Mouse (Mus musculus) embryonic fibroblast, embryonic 13.5 days (primary cell): ENCODE data around the gene Scel. TPM values are rescaled to one million over a fixed set of nuclear protein-coding genes. Genes with fewer than 3 reads are reported as not detected.

Experiments used
- H3K27ac ChIP-seq: 2 replicates; pipeline ENCODE4 v1.5.1; 2012; ENCODE audit warnings: low read length, control low read depth, inconsistent platforms; ENCODE audit not compliant: insufficient read depth
- H3K4me1 ChIP-seq: 2 replicates; pipeline ENCODE4 v1.6.1; 2011; ENCODE audit warnings: low read length; ENCODE audit not compliant: control insufficient read depth, insufficient read depth
- H3K4me3 ChIP-seq: 2 replicates; pipeline ENCODE4 v1.5.1; 2011; ENCODE audit warnings: mild to moderate bottlenecking, control low read depth, low read length; ENCODE audit not compliant: insufficient read depth
- CTCF ChIP-seq: IDR thresholded peaks from 2 replicates; pipeline ENCODE4 v1.5.1; 2011; ENCODE audit warnings: mild to moderate bottlenecking, control low read depth, low read length, moderate library complexity, borderline replicate concordance; ENCODE audit not compliant: insufficient read depth
- POLR2A ChIP-seq: IDR thresholded peaks from 2 replicates; pipeline ENCODE4 v1.6.1; 2011; ENCODE audit warnings: low read depth, mild to moderate bottlenecking, control low read depth, low read length, moderate library complexity
- polyA plus RNA-seq: library from polyadenylated mRNA; stranded (reverse); fragments of >200 nt; gene quantifications from 2 replicates; pipeline ENCODE4 v1.2.4, GENCODE M21; 2011; ENCODE audit warnings: low read depth; ENCODE audit not compliant: missing spikeins, insufficient read length

Scel gene
- polyA plus RNA-seq, 1 experiment, result 0.56 TPM

DNA sequence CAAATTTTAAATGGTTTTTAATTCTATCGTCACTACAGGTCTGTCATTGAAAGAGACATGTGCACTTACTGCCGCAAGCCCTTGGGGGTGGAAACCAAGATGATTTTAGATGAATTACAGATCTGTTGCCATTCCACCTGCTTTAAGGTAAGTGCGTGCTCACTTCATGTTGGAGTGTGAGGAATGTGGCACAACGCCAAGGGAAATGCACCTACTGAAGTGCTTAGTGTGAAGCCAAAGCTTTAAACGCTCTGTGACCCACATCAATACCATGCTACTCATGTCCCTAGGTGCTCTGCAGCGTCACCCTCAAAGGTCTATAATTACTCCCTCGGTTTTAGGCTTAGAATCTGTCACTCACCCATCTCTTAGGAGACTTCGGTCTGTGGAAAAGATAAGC, 94.9 kb downstream of the Scel start:
- H3K27ac ChIP-seq, result no peak overlapping the region
- H3K4me1 ChIP-seq, result no peaks in the 10 kb centered on the region
- TF ChIP-seq CTCF, result no peak
- no peak for TF ChIP-seq POLR2A
- H3K4me3 ChIP-seq, result no peak overlapping the region

DNA sequence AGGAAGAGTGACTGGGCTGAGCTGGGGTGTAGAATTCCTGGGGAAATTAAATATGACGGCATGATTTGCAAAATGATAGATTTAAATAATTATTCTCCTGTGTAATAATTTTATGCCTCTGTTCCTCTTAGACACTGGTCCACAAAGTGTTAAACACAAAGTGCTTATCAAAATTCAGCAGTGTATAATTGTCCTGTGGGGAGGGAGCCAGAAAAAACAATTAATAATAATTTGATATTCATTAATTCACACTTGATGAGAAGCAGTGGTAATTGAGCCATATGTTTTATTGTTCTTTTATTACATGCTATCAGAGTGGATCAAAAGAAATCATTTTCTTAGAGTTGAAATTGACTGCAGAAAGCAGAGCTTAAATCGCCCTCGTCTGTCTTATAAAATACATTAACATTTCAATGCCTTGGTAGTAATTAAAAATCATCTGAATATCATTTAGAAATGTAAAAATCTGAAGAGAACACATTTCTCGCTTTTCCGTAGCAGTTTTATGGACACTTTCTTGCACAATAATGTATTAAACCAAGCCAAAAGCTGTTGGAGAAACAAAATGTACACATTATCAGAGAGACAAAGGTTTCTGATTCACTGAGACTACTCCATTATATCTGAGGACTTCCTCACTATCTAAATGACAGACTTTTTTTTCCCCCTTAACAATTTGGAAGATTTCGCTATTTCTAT, 100.6 kb downstream of the Scel start:
- Histone ChIP-seq H3K27ac (no peak overlapping the region), H3K4me1 (no peaks in the 10 kb centered on the region), H3K4me3 (no peak overlapping the region)
- no peak for TF ChIP-seq POLR2A
- no peak for TF ChIP-seq CTCF

DNA sequence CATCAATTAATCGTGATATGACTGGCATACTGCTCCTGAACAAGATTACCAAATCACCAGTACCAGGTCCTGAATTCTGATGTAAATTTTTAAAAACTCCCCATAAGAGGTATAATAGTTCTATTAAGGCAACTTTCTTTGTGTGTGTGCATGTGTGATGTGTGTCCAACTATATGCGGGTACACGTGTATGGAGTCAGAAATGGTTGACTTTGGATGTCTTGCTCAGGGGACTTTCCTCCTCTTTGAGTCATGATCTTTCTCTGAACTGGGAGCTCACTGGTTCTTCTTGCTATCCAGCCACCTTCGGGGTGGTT, 101.1 kb downstream of the Scel start:
- Histone ChIP-seq H3K4me1 (no peaks in the 10 kb centered on the region), H3K27ac (no peak overlapping the region)
- TF ChIP-seq CTCF, result no peak
- TF ChIP-seq POLR2A, result no peak

DNA sequence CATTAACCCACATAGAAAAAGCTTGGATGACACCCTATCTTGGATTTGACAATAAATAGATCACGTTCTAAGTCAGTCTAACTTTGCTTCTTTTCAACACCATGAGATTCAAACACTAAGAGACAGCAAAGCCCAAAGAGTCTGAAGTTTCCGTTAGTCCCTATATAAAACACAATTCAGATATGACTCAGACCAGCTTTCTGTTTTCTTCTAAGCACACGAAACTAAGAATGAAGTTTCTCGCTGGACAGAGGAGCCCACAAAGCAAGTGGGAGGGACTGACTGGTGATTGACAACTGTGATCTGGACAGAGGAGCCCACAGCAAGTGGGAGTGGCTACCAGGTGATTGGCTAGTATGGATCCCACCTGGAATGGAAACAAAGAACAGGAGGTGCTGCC, 106.6 kb downstream of the Scel start:
- Histone ChIP-seq H3K27ac (no peak overlapping the region), H3K4me1 (no peaks in the 10 kb centered on the region)
- no peak for TF ChIP-seq CTCF
- TF ChIP-seq POLR2A, result no peak

More for the DNA sequence above, 101.1 kb downstream of the Scel start:
- no peak overlapping the region for H3K4me3 ChIP-seq

DNA sequence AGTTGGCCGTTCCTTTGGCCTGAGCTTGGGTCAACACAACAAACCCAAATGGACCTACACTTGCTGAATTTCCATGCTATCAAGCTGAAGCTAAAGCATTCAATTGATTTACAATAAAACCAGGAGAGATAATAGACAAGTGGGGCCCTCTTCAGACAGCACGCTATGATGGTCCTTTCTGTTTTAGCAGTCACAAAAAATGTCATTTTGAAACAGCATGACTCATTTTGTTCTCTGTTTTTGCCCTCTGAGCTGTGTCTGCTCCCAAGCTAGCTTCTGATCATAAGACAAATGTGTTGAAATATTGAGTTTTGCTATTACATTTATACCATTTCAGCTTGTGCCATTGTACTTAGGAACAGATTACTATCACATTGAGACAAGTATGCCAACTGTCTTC, 108.1 kb downstream of the Scel start:
- Histone ChIP-seq H3K4me3 (no peak overlapping the region), H3K27ac (no peak overlapping the region), H3K4me1 (no peaks in the 10 kb centered on the region)
- TF ChIP-seq CTCF (no peak), POLR2A (no peak)

More for the DNA sequence above, 106.6 kb downstream of the Scel start:
- no peak overlapping the region for H3K4me3 ChIP-seq

DNA sequence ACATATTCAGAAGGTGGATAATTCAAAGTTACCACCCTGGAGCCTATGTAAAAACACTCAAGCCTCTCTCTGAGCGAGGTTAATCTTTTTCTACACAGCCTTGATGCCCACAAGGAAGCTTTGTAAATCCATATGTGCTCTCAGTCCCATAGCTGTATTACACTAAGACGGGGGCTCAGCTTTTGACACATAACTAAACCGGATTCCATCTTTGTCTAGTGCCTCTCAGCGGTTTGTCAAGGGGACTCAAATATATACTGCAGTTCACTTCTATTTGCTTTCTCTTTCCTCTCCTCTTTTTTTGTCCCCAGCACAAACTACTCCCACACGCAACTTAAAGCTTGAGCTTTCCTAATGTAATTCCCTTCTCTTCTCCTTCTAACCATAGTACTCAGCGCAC, 113.0 kb downstream of the Scel start:
- Histone ChIP-seq H3K27ac (no peak overlapping the region), H3K4me3 (no peak overlapping the region), H3K4me1 (no peaks in the 10 kb centered on the region)
- no peak for TF ChIP-seq CTCF
- TF ChIP-seq POLR2A, result no peak

DNA sequence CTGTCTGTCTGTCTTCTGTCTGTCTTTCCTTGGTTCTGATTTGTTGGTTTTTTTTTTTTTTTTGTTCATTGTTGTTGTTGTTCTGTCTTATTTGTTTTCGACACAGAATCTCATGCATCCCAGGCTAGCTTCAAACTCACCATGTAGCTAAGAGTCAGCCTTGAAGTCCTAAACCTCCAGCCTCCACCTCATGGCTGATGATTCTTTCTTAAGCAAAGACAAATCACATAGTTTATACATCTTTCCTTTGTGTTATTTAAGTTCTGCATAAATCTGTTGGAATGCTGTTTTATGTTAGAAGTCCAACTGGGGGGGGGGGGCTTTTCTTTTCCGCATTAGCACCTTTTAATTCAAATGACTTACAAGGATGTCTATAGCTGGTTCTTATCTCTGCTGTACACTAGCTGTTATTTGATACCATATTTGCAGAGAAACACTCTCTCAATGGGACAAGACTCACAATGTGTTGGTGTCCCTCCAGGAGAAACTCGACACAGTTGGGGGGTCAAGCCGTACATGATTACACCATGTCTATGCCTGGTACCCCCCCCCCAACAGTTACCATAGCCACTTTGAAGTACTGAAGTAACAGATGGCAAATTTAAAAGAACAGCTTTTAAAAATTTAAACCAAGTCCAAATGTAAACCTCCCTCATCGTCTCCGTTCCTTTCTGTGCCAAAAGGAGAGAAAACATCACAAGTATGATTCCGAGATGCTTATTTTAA, 116.7 kb downstream of the Scel start:
- TF ChIP-seq POLR2A (no peak), CTCF (no peak)
- no peak overlapping the region for H3K27ac ChIP-seq
- H3K4me1 ChIP-seq, result no peaks in the 10 kb centered on the region
- no peak overlapping the region for H3K4me3 ChIP-seq

DNA sequence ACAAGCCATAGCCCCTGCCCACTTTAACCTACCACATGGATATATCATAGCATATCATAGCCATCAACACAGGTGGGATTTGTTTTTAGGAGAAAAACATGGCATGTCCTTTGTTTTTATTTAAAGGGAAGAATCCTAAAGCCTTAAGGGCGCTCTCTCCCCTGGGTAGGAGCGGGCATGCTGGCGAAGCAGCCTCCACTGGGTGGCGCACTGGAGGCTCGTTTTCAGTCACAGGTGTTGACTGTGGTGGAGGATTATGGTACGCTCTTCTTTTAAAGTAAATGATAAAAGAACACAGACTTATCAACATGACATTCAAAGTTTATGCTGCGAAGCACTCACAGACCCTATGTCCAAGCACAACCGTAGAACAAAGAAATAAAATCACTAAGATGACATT, 117.4 kb downstream of the Scel start:
- Histone ChIP-seq H3K4me1 (no peaks in the 10 kb centered on the region), H3K4me3 (no peak overlapping the region), H3K27ac (no peak overlapping the region)
- TF ChIP-seq POLR2A (no peak), CTCF (no peak)

DNA sequence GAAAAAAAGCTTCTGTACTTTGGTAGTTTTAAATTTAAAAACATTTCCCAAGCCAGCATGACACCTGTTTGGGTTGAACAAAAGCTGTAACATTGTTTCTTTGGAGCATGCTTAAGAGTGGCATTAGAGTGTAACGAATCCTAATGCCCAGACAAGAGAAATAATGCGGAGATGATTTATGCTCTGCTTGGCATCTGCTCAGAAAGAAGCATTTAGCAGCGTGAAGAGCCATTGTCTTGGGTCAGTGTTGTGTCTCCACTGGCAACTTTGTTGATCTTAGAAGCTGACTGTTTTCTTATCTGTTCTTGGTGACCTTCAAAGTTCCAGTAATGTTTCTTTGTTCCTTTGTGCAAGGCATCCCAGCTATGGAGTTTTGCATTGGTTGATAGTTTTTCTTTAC, 130.8 kb downstream of the Scel start:
- H3K4me3 ChIP-seq, result no peak overlapping the region
- no peak for TF ChIP-seq CTCF
- no peaks in the 10 kb centered on the region for H3K4me1 ChIP-seq
- no peak overlapping the region for H3K27ac ChIP-seq

DNA sequence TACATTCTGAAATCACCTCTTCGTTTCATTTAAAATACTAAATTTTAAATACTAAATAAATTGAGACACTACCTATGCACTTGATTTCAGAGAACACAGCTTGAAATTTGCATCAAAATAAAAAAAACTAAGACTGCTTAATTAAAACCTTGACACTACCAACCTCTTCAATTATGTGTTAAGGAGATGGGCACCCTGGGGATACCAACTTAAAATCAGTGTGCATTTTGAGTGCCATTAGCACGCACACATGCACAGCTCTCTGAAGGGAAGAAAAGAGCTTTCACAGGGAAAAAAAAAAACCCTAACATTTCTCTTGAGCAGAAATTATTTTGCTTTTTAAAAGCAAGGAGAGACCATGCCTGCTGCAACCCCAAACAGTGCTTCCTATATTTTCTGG, 134.8 kb downstream of the Scel start:
- H3K4me3 ChIP-seq, result no peak overlapping the region
- TF ChIP-seq POLR2A, result no peak
- H3K27ac ChIP-seq, result no peak overlapping the region
- H3K4me1 ChIP-seq, result no peaks in the 10 kb centered on the region; the same call in 1 of the 2 replicates
